Mouse (Mus musculus): ENCODE measurements at regions not wholly inside any gene's neighbourhood (a gene's known extent, or its start where the extent isn't known, plus 50 kb on each side); places are given as distances from the start of the nearest gene placed in this dataset.

DNA sequence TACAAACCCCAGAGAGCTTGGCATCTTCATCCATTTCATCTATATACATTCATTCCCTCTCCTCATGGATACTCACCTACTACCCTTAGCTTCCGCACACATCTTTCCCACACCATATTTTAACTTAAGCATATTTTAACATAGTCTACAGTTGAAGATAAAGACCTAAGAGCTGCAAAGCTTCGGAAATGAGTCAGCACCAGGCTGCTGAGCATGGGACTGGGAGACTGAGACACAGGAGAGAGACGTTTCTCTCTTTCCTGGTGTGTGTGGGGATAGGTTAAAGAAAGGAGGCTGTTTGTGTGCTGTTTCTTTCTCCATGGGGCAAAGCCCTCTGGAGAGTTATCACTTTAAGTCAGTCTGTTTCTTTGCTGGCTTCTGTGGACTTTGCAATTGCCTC, 264.3 kb downstream of the Sorl1 start:
- H3K27ac ChIP-seq (ENCODE audit: low read depth, low read length): no peak overlapping the region
- no peaks in the 10 kb centered on the region for H3K36me3 ChIP-seq (ENCODE audit: control insufficient read depth, insufficient read depth, low read length)
- 75% methylated on average over 3 of the region's 3 CpGs for WGBS
- no peak overlapping the region for H3K4me2 ChIP-seq (ENCODE audit: low read depth)
- H3K27me3 ChIP-seq (ENCODE audit: control insufficient read depth, insufficient read depth, low read length): no peaks in the 10 kb centered on the region
- no peak for ATAC-seq (ENCODE audit: insufficient read depth, low FRiP score, low TSS enrichment)
- H3K9ac ChIP-seq (ENCODE audit: low read length): no peak overlapping the region
- DNase-seq (ENCODE audit: low spot score): no peak
- H3K4me3 ChIP-seq (ENCODE audit: low read depth, low read length): no peak overlapping the region
- H3K9me3 ChIP-seq (ENCODE audit: control insufficient read depth, low read length): no peaks in the 10 kb centered on the region
- H3K4me1 ChIP-seq (ENCODE audit: control insufficient read depth, insufficient read depth, low read length): peaks cover 8% of the 10 kb centered on the region

- DNase-seq (ENCODE audit: low spot score) (no peak), ATAC-seq (ENCODE audit: insufficient read depth, low FRiP score, low TSS enrichment) (no peak)
- Histone ChIP-seq H3K9ac (ENCODE audit: low read length) (no peak overlapping the region), H3K27me3 (ENCODE audit: control insufficient read depth, insufficient read depth, low read length) (no peaks in the 10 kb centered on the region), H3K4me2 (ENCODE audit: low read depth) (no peak overlapping the region), H3K4me1 (ENCODE audit: control insufficient read depth, insufficient read depth, low read length) (no peaks in the 10 kb centered on the region), H3K36me3 (ENCODE audit: control insufficient read depth, insufficient read depth, low read length) (no peaks in the 10 kb centered on the region), H3K4me3 (ENCODE audit: low read depth, low read length) (no peak overlapping the region), H3K9me3 (ENCODE audit: control insufficient read depth, low read length) (no peaks in the 10 kb centered on the region), H3K27ac (ENCODE audit: low read depth, low read length) (no peak overlapping the region)
- 79% methylated on average over 1 of the region's 1 CpGs for WGBS
Observed at GRCm38 (mm10) chr9:41852099-41852498, 272.0 kb downstream of the Sorl1 start.

- Histone ChIP-seq H3K27me3 (ENCODE audit: control insufficient read depth, insufficient read depth, low read length) (no peaks in the 10 kb centered on the region), H3K36me3 (ENCODE audit: control insufficient read depth, insufficient read depth, low read length) (no peaks in the 10 kb centered on the region), H3K4me1 (ENCODE audit: control insufficient read depth, insufficient read depth, low read length) (no peaks in the 10 kb centered on the region), H3K9ac (ENCODE audit: low read length) (no peak overlapping the region), H3K9me3 (ENCODE audit: control insufficient read depth, low read length) (no peaks in the 10 kb centered on the region), H3K27ac (ENCODE audit: low read depth, low read length) (no peak overlapping the region), H3K4me3 (ENCODE audit: low read depth, low read length) (no peak overlapping the region), H3K4me2 (ENCODE audit: low read depth) (no peak overlapping the region)
- WGBS: 81% methylated on average over 4 of the region's 4 CpGs
- no peak for ATAC-seq (ENCODE audit: insufficient read depth, low FRiP score, low TSS enrichment)
- no peak for DNase-seq (ENCODE audit: low spot score)
Observed at GRCm38 (mm10) chr9:41849628-41850326, 274.3 kb downstream of the Sorl1 start.

- Histone ChIP-seq H3K27me3 (ENCODE audit: control insufficient read depth, insufficient read depth, low read length) (no peaks in the 10 kb centered on the region), H3K36me3 (ENCODE audit: control insufficient read depth, insufficient read depth, low read length) (no peaks in the 10 kb centered on the region), H3K4me3 (ENCODE audit: low read depth, low read length) (no peak overlapping the region), H3K4me1 (ENCODE audit: control insufficient read depth, insufficient read depth, low read length) (no peaks in the 10 kb centered on the region), H3K4me2 (ENCODE audit: low read depth) (no peak overlapping the region), H3K9ac (ENCODE audit: low read length) (no peak overlapping the region), H3K27ac (ENCODE audit: low read depth, low read length) (no peak overlapping the region), H3K9me3 (ENCODE audit: control insufficient read depth, low read length) (no peaks in the 10 kb centered on the region)
- no peak for ATAC-seq (ENCODE audit: insufficient read depth, low FRiP score, low TSS enrichment)
- DNase-seq (ENCODE audit: low spot score): no peak
- 90% methylated on average over 3 of the region's 3 CpGs for WGBS
Observed at GRCm38 (mm10) chr9:41844616-41845015, 279.5 kb downstream of the Sorl1 start.

DNA sequence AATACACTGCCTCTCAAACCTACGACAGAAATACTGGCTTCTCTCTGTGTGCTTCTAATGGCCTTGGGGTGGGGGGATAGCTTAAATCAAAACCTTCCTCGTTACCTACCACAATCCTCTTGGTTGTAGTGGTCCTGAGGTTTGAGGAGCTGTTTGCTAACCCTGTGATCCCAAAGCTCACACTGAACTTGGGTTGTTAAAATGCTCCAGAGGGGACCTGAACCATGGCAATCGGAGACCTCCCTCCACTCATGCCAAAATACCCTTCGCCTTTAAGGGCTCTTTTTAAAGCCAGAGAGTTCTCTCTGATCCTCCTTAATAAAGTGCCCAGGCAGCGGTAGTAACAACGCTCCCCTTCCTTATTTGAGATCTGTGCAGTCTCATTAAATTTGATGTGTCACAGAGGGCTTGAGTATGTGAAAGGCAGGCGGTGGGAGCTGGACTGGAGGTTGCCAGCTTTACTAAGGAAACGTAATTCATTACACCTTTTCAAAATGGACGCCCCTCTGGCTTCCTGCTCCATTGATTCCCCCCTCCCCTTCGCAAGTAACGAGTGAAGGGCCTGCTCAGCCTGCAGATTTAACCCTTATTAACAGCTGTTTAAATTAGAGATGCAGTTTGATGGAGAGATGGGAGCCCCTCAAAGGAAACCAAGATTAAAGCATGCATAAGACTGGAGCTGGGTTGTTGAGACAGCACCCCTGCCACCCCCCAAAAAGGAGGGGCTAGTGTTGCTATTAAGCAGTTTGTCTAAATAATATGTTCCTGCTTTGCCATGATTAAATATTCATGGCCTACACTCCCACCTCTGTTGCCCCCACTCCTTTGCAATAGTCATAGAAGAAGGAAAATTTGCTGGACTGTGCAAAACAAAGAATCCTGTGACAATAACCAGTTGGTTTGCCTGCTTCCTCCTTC, 289.4 kb downstream of the Sorl1 start:
- no peak overlapping the region for H3K9ac ChIP-seq (ENCODE audit: low read length)
- DNase-seq (ENCODE audit: low spot score) (no peak), ATAC-seq (ENCODE audit: insufficient read depth, low FRiP score, low TSS enrichment) (no peak)
- H3K4me2 ChIP-seq (ENCODE audit: low read depth): no peak overlapping the region
- no peak overlapping the region for H3K4me3 ChIP-seq (ENCODE audit: low read depth, low read length)
- 68% methylated on average over 11 of the region's 11 CpGs for WGBS
- no peaks in the 10 kb centered on the region for H3K27me3 ChIP-seq (ENCODE audit: control insufficient read depth, insufficient read depth, low read length)
- H3K9me3 ChIP-seq (ENCODE audit: control insufficient read depth, low read length): no peaks in the 10 kb centered on the region
- no peak overlapping the region for H3K27ac ChIP-seq (ENCODE audit: low read depth, low read length)
- H3K36me3 ChIP-seq (ENCODE audit: control insufficient read depth, insufficient read depth, low read length): no peaks in the 10 kb centered on the region
- no peaks in the 10 kb centered on the region for H3K4me1 ChIP-seq (ENCODE audit: control insufficient read depth, insufficient read depth, low read length)

DNA sequence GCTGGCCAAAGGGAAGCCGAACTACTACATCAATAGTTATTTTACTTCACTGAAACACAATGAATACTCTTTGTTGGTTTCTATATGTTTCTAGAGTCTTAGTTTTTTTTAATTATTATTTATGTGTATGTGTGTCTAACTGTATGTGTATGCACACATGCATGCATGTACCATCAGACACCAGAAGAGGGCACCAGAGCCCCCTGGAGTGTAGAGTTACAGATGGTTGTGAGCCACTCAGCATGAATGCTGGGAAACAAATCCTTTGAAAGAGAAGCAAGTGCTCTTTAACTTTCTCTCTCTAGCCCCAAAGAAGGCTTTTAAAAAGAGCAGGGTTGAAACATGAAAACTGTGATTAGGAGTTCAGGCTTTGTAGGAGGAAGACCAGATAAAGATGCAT, 290.7 kb downstream of the Sorl1 start:
- ATAC-seq (ENCODE audit: insufficient read depth, low FRiP score, low TSS enrichment) (no peak), DNase-seq (ENCODE audit: low spot score) (no peak)
- 100% methylated on average over 1 of the region's 1 CpGs for WGBS
- Histone ChIP-seq H3K36me3 (ENCODE audit: control insufficient read depth, insufficient read depth, low read length) (no peaks in the 10 kb centered on the region), H3K9me3 (ENCODE audit: control insufficient read depth, low read length) (no peaks in the 10 kb centered on the region), H3K9ac (ENCODE audit: low read length) (no peak overlapping the region), H3K4me2 (ENCODE audit: low read depth) (no peak overlapping the region), H3K27me3 (ENCODE audit: control insufficient read depth, insufficient read depth, low read length) (no peaks in the 10 kb centered on the region), H3K4me3 (ENCODE audit: low read depth, low read length) (no peak overlapping the region), H3K4me1 (ENCODE audit: control insufficient read depth, insufficient read depth, low read length) (no peaks in the 10 kb centered on the region), H3K27ac (ENCODE audit: low read depth, low read length) (no peak overlapping the region)

DNA sequence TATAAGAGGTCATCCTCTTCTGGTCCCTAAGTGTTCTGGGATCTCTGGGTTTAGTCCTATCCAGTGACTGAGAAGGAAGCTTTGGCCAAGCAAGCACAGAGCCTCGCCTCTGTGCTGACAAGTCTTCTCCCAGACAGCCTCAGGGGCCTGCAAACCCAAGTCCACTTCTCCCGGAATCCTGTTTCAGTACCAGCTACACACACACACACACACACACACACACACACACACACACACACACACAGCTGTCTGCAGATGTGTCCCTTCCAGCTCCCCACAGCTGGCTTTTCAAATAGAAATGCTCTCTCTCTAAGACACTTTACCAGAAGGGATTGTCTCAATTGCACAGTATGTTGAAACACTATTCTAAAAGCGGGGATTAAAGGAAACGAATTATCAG, 296.7 kb downstream of the Sorl1 start:
- no peak for ATAC-seq (ENCODE audit: insufficient read depth, low FRiP score, low TSS enrichment)

GRCm38 (mm10) chr9:41821401-41821800, 302.7 kb downstream of the Sorl1 start:
- no peaks in the 10 kb centered on the region for H3K4me1 ChIP-seq (ENCODE audit: control insufficient read depth, insufficient read depth, low read length)
- WGBS: 83% methylated on average over 4 of the region's 4 CpGs
- H3K9ac ChIP-seq (ENCODE audit: low read length): no peak overlapping the region
- no peak for ATAC-seq (ENCODE audit: insufficient read depth, low FRiP score, low TSS enrichment)
- no peak overlapping the region for H3K4me2 ChIP-seq (ENCODE audit: low read depth)
- H3K9me3 ChIP-seq (ENCODE audit: control insufficient read depth, low read length): no peaks in the 10 kb centered on the region
- H3K4me3 ChIP-seq (ENCODE audit: low read depth, low read length): no peak overlapping the region
- no peak for DNase-seq (ENCODE audit: low spot score)
- no peak overlapping the region for H3K27ac ChIP-seq (ENCODE audit: low read depth, low read length)
- H3K27me3 ChIP-seq (ENCODE audit: control insufficient read depth, insufficient read depth, low read length): no peaks in the 10 kb centered on the region
- H3K36me3 ChIP-seq (ENCODE audit: control insufficient read depth, insufficient read depth, low read length): no peaks in the 10 kb centered on the region

More for the DNA sequence above, 296.7 kb downstream of the Sorl1 start:
- Histone ChIP-seq H3K4me3 (ENCODE audit: low read depth, low read length) (no peak overlapping the region), H3K4me1 (ENCODE audit: control insufficient read depth, insufficient read depth, low read length) (no peaks in the 10 kb centered on the region), H3K36me3 (ENCODE audit: control insufficient read depth, insufficient read depth, low read length) (no peaks in the 10 kb centered on the region), H3K9ac (ENCODE audit: low read length) (no peak overlapping the region), H3K4me2 (ENCODE audit: low read depth) (no peak overlapping the region), H3K27me3 (ENCODE audit: control insufficient read depth, insufficient read depth, low read length) (no peaks in the 10 kb centered on the region), H3K9me3 (ENCODE audit: control insufficient read depth, low read length) (no peaks in the 10 kb centered on the region), H3K27ac (ENCODE audit: low read depth, low read length) (no peak overlapping the region)
- DNase-seq (ENCODE audit: low spot score): no peak
- 78% methylated on average over 4 of the region's 4 CpGs for WGBS
